Mouse (Mus musculus) adrenal gland (tissue): ENCODE measurements around the gene Fam183b.
"Not testable (repeated sequence)": the region's sequence is repeated elsewhere in the genome, so short reads cannot be mapped to it uniquely, and the experiment has no call there.

ENCODE experiments used
- intact Hi-C: fragments of 180-260 bp; cut with DNase I; formaldehyde crosslinking; loops from one replicate; pipeline ENCODE4 v1.15.1; 2025
- long read RNA-seq, 2 experiments: library from polyadenylated mRNA; unstranded; transcript quantifications; one replicate each; pipeline ENCODE4 v2.0.0; 2020; ENCODE audit warnings: borderline replicate concordance in 1 of 2; ENCODE audit not compliant: insufficient replicate concordance in 1 of 2

Fam183b gene
- long read RNA-seq, experiment 1, partial matches to known transcripts, result 0 of 4 reads
- long read RNA-seq, experiment 1, other reads (novel, unspliced or antisense), result 0 of 4 reads
- long read RNA-seq, experiment 2, transcript Fam183b-202 (4 exons, 567 nt), result major isoform, 7 of 7 reads
- long read RNA-seq, experiment 2, partial matches to known transcripts, result 0 of 7 reads
- long read RNA-seq, experiment 2, other reads (novel, unspliced or antisense), result 0 of 7 reads

GRCm38 (mm10) chr11:58801558-58802228, at the start of gene Fam183b:
Gene Fam183b, minus strand, starts transcription at chr11:58801960.
- intact Hi-C loops, result no loop called here

GRCm38 (mm10) chr11:58849731-58850130, 48.0 kb upstream of the Fam183b start:
- intact Hi-C loops, result no loop called here

- intact Hi-C loops, result no loop called here
These were observed 45.9 kb upstream of the Fam183b start for GRCm38 (mm10) chr11:58847636-58848035.

GRCm38 (mm10) chr11:58846919-58847461, 45.2 kb upstream of the Fam183b start, which contains the start of gene Gm12258:
Gene Gm12258, plus strand, starts transcription at chr11:58847158.
- intact Hi-C loops, result no loop called here

GRCm38 (mm10) chr11:58838951-58839350, 37.2 kb upstream of the Fam183b start, which contains the start of gene Olfr311:
Gene Olfr311, plus strand, starts transcription at chr11:58839251.
- intact Hi-C loops, result not testable (repeated sequence)

- intact Hi-C loops, result not testable (repeated sequence)
These were observed 30.8 kb upstream of the Fam183b start for GRCm38 (mm10) chr11:58832541-58832940.

- intact Hi-C loops, result no loop called here
These were observed 28.0 kb upstream of the Fam183b start for GRCm38 (mm10) chr11:58829764-58830163.

GRCm38 (mm10) chr11:58828937-58829336, 27.2 kb upstream of the Fam183b start, which contains the start of gene Olfr312:
Gene Olfr312, plus strand, starts transcription at chr11:58829237.
- intact Hi-C loops, result not testable (repeated sequence)

GRCm38 (mm10) chr11:58815676-58816075, 13.9 kb upstream of the Fam183b start:
- intact Hi-C loops, result no loop called here

GRCm38 (mm10) chr11:58814700-58815099, 12.9 kb upstream of the Fam183b start, which contains the start of gene Olfr313:
Gene Olfr313, plus strand, starts transcription at chr11:58815000.
- intact Hi-C loops, result not testable (repeated sequence)

- intact Hi-C loops, result no loop called here
These were observed 10.2 kb upstream of the Fam183b start for GRCm38 (mm10) chr11:58812001-58812400.

GRCm38 (mm10) chr11:58804393-58804792, 2.6 kb upstream of the Fam183b start:
- intact Hi-C loops, result no loop called here

GRCm38 (mm10) chr11:58803871-58804270, 2.1 kb upstream of the Fam183b start:
- intact Hi-C loops, result no loop called here

GRCm38 (mm10) chr11:58799747-58800146, 2.0 kb downstream of the Fam183b start:
- intact Hi-C loops, result no loop called here

GRCm38 (mm10) chr11:58796850-58797249, 4.9 kb downstream of the Fam183b start:
- intact Hi-C loops, result no loop called here

- intact Hi-C loops, result no loop called here
These were observed 5.9 kb downstream of the Fam183b start for GRCm38 (mm10) chr11:58795856-58796255.

GRCm38 (mm10) chr11:58790646-58791045, 11.1 kb downstream of the Fam183b start:
- intact Hi-C loops, result no loop called here

GRCm38 (mm10) chr11:58790053-58790452, 11.7 kb downstream of the Fam183b start:
- intact Hi-C loops, result no loop called here

GRCm38 (mm10) chr11:58789532-58789931, 12.2 kb downstream of the Fam183b start:
- intact Hi-C loops, result no loop called here

- intact Hi-C loops, result no loop called here
These were observed 13.4 kb downstream of the Fam183b start for GRCm38 (mm10) chr11:58788346-58788745.

GRCm38 (mm10) chr11:58787651-58788050, 14.1 kb downstream of the Fam183b start:
- intact Hi-C loops, result no loop called here

GRCm38 (mm10) chr11:58784182-58784581, 17.6 kb downstream of the Fam183b start:
- intact Hi-C loops, result no loop called here
